Mouse (Mus musculus) cerebellum, adult 2 months (tissue): ENCODE measurements around the gene Fam71e2. TPM values are rescaled to one million over a fixed set of nuclear protein-coding genes. Genes with fewer than 3 reads are reported as not detected.
"Not testable (repeated sequence)": the region's sequence is repeated elsewhere in the genome, so short reads cannot be mapped to it uniquely, and the experiment has no call there.

ENCODE experiments used
- DNase-seq, 2 experiments: peaks; one replicate each; pipeline ENCODE4 v3.0.0; 2021
- H3K27ac ChIP-seq: fragments of 200-500 bp; 2 replicates; pipeline ENCODE4 v1.5.1; 2012; ENCODE audit warnings: low read length, control low read depth, inconsistent platforms; ENCODE audit not compliant: insufficient read depth
- H3K27me3 ChIP-seq: fragments of 200-500 bp; 2 replicates; pipeline ENCODE4 v1.6.1; 2012; ENCODE audit warnings: inconsistent platforms, mild to moderate bottlenecking, low read length, moderate library complexity; ENCODE audit not compliant: control insufficient read depth, insufficient read depth
- H3K4me1 ChIP-seq: fragments of 200-500 bp; 2 replicates; pipeline ENCODE4 v1.6.1; 2011; ENCODE audit warnings: low read length; ENCODE audit not compliant: control insufficient read depth, insufficient read depth
- H3K4me3 ChIP-seq: fragments of 200-500 bp; replicated peaks from 2 replicates; pipeline ENCODE3; 2011; ENCODE audit warnings: mild to moderate bottlenecking, low read depth, low read length, control low read depth; ENCODE audit not compliant: insufficient read depth
- CTCF ChIP-seq: fragments of 200-500 bp; IDR thresholded peaks from 2 replicates; pipeline ENCODE4 v1.5.1; 2011; ENCODE audit warnings: low read depth, mild to moderate bottlenecking, control low read depth, low read length, moderate library complexity, borderline replicate concordance; ENCODE audit not compliant: insufficient read depth
- POLR2A ChIP-seq: fragments of 200-500 bp; IDR thresholded peaks from 2 replicates; pipeline ENCODE4 v1.6.1; 2011; ENCODE audit warnings: low read length, control low read depth, borderline replicate concordance; ENCODE audit not compliant: insufficient read depth
- WGBS: fragments of 180-500 bp; shearing (Covaris S2); methylation state at CpG from one replicate; pipeline ENCODE4 v1.1.7; 2018; 5-methylcytosine and 5-hydroxymethylcytosine counted together
- polyA plus RNA-seq: library from polyadenylated mRNA; depleted of rRNA; stranded (reverse); fragments of >200 nt; gene quantifications from 2 replicates; pipeline ENCODE4 v1.2.3, GENCODE M21; 2012

Gene Fam71e2
- polyA plus RNA-seq, 1 experiment: not detected

DNA sequence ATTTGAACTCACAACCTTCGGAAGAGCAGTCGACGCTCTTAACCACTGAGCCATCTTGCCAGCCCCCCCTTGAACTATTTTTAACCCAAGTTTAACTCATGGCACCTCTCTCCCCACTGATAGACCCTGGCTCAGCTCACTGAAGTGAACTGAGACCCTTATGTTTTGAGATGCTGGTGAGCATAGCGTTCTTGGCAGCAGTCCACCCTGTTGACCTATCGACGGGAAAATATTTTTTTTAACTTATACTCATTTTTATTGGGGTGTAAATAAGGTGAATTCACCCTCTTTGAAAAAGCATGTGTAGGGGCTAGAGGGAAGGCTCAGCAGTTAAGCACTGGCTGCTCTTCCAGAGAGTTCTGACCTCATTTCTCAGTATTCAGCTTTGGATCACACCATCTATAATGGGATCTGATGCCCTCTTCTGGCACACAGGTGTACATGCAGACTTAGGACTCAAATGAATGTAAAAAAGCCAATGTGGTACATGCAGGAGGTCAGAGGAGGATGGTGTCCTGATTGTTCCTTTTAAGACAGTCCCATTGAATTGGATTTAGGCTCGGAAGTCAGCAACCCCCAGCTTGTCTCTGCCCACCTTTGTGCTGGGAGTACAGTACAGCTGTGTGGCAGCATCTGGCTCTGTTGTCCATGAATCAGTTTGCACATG lies 24.8 kb upstream of the Fam71e2 start:
- no peaks in the 10 kb centered on the region for H3K27me3 ChIP-seq
- H3K4me3 ChIP-seq: no peak overlapping the region
- H3K27ac ChIP-seq: no peak overlapping the region
- DNase-seq: peak; percentile 39 to 63
- WGBS: 51% methylated on average over 7 of the region's 7 CpGs
- no peaks in the 10 kb centered on the region for H3K4me1 ChIP-seq
- peak; percentile 59; the same call in 1 of the 2 replicates for TF ChIP-seq CTCF
- no peak for TF ChIP-seq POLR2A

DNA sequence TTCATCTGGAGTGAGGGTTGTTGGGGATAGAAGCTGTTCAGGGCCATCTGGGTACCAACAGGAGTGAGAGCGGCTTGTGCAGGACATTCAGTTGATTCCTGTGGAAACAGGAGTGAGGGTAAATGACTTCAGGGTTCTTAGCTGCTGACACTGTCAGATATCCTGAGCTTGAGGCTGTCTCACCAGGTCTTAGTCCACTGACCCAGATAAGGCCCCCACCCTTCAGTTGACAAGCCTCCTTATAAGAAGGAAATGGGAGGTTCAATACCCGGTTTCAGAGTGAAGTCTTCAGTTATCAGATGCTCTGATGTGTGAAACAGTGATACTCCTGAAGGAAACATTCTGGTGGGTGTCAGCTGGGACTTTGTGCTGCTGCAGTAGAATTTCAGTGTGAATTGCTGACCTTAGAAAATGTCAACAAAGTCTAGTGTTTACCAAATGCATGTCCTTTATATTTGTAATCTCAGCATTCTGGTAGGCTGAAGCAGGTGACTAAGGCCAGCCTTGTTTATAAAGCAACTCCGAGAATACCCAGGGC lies 23.6 kb upstream of the Fam71e2 start:
- TF ChIP-seq POLR2A (no peak), CTCF (no peak)
- DNase-seq: no peak
- WGBS: 85% methylated on average over 3 of the region's 3 CpGs

DNA sequence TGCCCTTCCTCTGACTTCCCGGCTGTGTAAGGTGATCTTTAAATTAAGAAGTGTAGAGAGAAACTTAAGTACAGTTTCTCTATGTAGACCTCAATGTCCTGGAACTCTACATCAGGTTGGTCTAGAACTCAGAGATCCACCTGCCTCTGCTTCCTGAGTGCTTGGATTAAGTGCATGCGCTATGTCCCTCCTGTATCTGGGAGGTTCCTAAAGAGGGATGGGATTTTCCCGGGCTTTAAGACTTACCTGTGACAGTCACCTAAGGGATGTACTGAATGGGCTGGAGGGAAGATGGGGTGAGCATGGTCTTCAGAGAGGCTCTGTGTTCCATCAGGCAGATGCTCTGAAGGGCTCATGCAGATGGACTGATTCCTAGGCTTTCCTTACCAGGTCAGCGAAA lies 22.6 kb upstream of the Fam71e2 start:
- Histone ChIP-seq H3K27me3 (no peaks in the 10 kb centered on the region), H3K4me1 (no peaks in the 10 kb centered on the region), H3K4me3 (peak overlapping the region; percentile 99), H3K27ac (no peak overlapping the region)
- TF ChIP-seq POLR2A (no peak), CTCF (no peak)
- no peak for DNase-seq
- 38% methylated on average over 4 of the region's 4 CpGs for WGBS

More for the DNA sequence above, 23.6 kb upstream of the Fam71e2 start:
- H3K4me1 ChIP-seq: no peaks in the 10 kb centered on the region
- H3K4me3 ChIP-seq: no peak overlapping the region
- H3K27me3 ChIP-seq: no peaks in the 10 kb centered on the region
- no peak overlapping the region for H3K27ac ChIP-seq

DNA sequence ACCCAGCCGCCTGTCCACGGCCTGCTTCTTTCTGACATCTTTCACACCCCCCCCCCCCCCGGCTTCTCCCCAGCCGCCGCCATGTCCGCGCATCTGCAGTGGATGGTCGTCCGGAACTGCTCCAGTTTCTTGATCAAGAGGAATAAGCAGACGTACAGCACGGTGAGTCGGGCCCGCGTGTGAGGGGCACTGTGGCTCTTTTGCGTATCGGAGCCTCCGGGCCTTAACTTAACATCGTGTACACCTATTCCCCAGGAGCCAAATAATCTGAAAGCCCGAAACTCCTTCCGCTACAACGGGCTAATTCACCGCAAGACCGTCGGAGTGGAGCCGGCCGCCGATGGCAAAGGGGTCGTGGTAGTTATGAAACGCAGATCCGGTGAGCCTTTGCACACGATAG lies 22.1 kb upstream of the Fam71e2 start:
- DNase-seq, H3K27me3 ChIP-seq, H3K4me1 ChIP-seq: not testable (repeated sequence)
- Histone ChIP-seq H3K27ac (peak overlapping the region; percentile 62; the same call in 1 of the 2 replicates), H3K4me3 (peak overlapping the region; percentile 99)
- under 1% methylated on average over 31 of the region's 31 CpGs for WGBS

DNA sequence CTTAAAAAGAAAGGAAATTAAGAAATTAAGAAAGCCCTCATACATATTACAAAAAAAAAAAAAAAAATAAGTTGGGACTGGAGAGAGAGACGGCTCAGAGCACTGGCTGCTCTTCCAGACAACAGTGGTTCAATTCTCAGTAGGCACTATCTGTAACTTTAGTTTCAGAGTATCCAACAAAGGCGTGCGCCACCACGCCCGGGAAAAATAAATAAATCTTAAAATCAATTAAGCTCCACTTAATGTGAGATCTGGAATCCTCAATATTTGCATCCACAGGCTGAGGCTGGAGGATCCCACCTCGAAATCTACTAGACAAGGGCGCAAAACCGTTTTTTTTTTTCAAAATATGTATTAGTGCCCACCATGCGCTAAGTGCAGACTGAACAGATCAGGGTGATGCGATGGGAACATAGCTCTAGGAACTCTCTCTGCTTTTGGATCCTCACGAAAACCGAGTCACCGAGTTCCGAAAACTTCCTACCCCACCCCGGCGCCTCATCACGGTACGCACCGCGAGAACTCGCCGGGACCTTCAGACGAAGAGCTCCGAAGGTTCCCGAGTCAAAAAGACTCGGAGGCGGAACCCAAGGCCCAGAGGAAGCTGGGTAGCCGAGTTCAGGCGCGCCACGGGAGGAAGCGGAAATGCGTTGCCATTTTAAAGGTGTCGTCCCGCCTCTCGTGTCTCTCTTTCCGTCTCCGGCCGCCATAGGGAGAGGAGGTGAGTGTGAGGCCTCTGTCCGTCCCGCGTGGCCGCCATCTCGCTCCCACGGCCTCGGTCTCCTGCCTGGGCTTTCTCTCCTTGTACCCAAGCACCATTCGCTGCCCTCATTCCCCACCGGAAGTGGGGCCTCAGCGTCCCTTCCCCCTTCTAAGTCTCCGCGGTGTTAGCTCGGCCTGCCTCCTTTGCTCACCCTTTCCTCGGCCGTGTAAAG lies 21.4 kb upstream of the Fam71e2 start, which contains the start of gene Rpl28:
Rpl28 (plus strand) TSS at position 597 of the 935 bp plus-strand sequence.
- WGBS: under 1% methylated on average over 54 of the region's 54 CpGs
- Histone ChIP-seq H3K4me3 (peak within 1 kb of the TSS; percentile 99), H3K27ac (peak within 1 kb of the TSS; percentile 62; the same call in 1 of the 2 replicates), H3K4me1 (peaks cover 3% of the 10 kb centered on the region; the same call in 1 of the 2 replicates), H3K27me3 (no peaks in the 10 kb centered on the region)
- TF ChIP-seq CTCF (no peak), POLR2A (peak; percentile 93)
- DNase-seq: peak; percentile 95 to 96

- 3% methylated on average over 40 of the region's 40 CpGs for WGBS
Measured at GRCm38 (mm10) chr7:4789436-4789935, 18.4 kb upstream of the Fam71e2 start, which contains the start of gene Tmem238. Gene Tmem238, minus strand, starts transcription at chr7:4789656.

GRCm38 (mm10) chr7:4788499-4789435 lies 17.7 kb upstream of the Fam71e2 start:
- 1% methylated on average over 63 of the region's 64 CpGs for WGBS
- Histone ChIP-seq H3K4me3 (peak overlapping the region; percentile 81), H3K4me1 (peaks cover 20% of the 10 kb centered on the region), H3K27ac (peak overlapping the region; percentile 93), H3K27me3 (no peaks in the 10 kb centered on the region)
- TF ChIP-seq POLR2A (peak; percentile 51; the same call in 1 of the 2 replicates), CTCF (no peak)
- DNase-seq: peak; percentile 69 to 81

More at GRCm38 (mm10) chr7:4789436-4789935, 18.4 kb upstream of the Fam71e2 start, which contains the start of gene Tmem238:
- DNase-seq: peak in 1 of 2 experiments; percentile 77
- Histone ChIP-seq H3K4me3 (peak within 1 kb of the TSS; percentile 81), H3K27me3 (no peaks in the 10 kb centered on the region), H3K4me1 (peaks cover 15% of the 10 kb centered on the region), H3K27ac (peak within 1 kb of the TSS; percentile 93)
- TF ChIP-seq POLR2A (0 out of 2 replicates have a peak, but pooled peaks have one; percentile 12), CTCF (no peak)
